ENCODE assay signal across 1 mouse cellular context in genomic region chr8:70795370-70795769, GRCm38 (mm10).
TF ChIP-seq lines count a peak whose summit lies in the region.

No protein-coding gene starts in this region.

TF ChIP-seq in CH12.LX, 34 proteins besides CTCF, POLR2A, EP300 and RAD21 (continued from another document):
- no peak for TF ChIP-seq MEF2A (IDR thresholded peaks at IDR 0.05; ENCODE audit: borderline replicate concordance, low read depth, low read length)
